Mouse (Mus musculus): Measurements from ENCODE around the gene Ccn2.
"Not testable (repeated sequence)": the region's sequence is repeated elsewhere in the genome, so short reads cannot be mapped to it uniquely, and the experiment has no call there.

Gene Ccn2

DNA sequence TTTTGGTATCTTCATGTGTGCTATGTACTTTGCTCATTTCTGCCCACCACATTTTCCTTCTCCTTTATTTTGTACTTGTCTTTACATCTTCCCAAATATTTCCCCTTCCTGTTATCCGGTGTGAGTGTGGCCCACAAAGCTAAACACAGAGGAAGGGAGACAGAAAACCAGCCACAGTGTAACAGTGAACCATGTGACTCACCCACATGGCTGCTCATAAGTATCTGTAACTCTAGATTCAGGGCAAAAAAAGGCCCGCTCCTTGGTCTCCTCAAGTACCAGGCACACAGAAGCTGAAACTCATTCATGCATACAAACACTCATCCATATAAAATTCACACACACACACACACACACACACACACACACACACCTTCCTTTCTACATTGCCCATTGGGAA, 7.8 kb downstream of the Ccn2 start:
- no peak for DNase-seq (ENCODE audit: extremely low spot score, low spot score)

- DNase-seq (ENCODE audit: extremely low spot score, low spot score), result no peak
Observed at GRCm38 (mm10) chr10:24603727-24604126, 8.5 kb downstream of the Ccn2 start.

DNA sequence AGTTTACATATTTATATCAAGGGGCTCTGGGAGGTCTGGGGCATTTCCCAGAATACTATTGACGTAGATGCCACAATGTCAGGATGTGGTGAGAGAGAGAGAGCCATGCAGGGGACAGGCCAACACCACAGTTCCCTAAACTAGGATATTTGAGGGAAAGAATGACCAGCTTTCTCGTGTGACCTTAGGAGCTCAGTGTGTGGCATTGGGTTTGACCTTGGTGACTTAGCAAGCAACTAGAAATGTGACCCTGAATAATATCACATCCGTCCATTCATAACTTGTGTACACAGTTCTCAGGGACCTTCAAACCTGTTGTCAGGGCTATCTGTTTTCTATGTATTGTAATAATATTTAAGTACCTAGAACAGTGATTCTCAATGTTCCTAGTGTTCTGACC, 13.9 kb downstream of the Ccn2 start:
- no peak for DNase-seq (ENCODE audit: extremely low spot score, low spot score)

GRCm38 (mm10) chr10:24609766-24610165, 14.5 kb downstream of the Ccn2 start:
- no peak for DNase-seq (ENCODE audit: extremely low spot score, low spot score)

DNA sequence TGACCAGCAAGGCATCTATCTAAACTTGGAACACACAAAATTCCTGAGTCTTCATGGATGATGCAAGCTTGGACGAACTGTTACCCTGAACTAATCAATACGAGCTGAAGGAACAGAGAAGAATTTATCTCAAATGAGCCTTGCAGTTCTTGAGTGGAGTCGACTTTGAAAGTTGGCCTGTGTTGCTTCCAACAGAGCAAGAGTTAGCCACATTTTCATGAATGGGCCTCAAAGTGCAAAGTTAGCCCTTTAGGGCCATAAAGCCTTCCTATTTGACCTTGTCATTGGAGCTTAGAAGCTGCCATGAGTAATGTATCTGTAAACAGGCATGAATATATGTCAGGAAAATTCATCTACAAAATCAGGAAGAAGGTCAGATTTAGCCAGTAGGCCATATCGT, 19.5 kb downstream of the Ccn2 start:
- no peak for DNase-seq (ENCODE audit: extremely low spot score, low spot score)

GRCm38 (mm10) chr10:24615799-24616198, 20.6 kb downstream of the Ccn2 start:
- no peak for DNase-seq (ENCODE audit: extremely low spot score, low spot score)

DNA sequence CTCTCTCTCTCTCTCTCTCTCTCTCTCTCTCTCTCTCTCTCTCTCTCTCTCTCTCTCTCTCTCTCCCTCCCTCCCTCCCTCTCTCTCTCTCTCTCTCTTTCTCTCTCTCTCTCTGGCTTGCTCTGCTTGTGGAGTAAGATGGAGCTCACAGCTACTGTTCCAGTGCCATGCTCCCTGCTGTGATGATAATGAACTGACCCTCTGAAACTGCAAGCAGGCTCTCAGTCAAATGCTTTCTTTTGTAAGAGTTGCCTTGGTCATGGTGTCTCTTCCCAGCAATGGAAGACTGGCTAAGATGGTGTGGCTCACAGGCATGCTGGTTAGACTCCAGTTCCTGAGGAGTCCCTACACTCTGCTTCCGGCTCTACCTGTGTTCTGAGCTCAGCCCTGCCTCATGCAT, 21.3 kb downstream of the Ccn2 start:
- not testable (repeated sequence) for DNase-seq (ENCODE audit: extremely low spot score, low spot score)

GRCm38 (mm10) chr10:24621572-24621971, 26.3 kb downstream of the Ccn2 start:
- peak; percentile 68 for DNase-seq (ENCODE audit: extremely low spot score, low spot score)

DNA sequence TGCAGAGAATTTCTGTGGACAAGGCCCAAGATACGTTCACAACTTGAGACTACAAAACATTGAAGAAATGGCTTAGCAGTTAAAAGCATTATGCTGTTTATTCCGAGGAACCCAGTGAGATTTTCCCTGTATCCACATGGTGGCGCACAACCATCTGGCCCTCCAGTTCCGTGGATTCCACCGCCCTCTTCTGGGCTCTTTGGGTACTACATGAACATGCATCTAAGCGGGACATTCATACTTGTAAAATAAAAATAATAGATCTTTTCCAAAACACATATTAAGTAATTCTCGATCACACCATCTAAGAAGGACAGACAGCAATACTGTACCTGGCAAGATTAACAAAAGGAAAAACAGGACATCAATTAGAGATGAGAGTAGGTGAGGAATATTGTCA, 27.3 kb downstream of the Ccn2 start:
- DNase-seq (ENCODE audit: extremely low spot score, low spot score), result peak; percentile 61

- DNase-seq (ENCODE audit: extremely low spot score, low spot score), result peak; percentile 94
Observed at GRCm38 (mm10) chr10:24625060-24625701, 29.9 kb downstream of the Ccn2 start.

DNA sequence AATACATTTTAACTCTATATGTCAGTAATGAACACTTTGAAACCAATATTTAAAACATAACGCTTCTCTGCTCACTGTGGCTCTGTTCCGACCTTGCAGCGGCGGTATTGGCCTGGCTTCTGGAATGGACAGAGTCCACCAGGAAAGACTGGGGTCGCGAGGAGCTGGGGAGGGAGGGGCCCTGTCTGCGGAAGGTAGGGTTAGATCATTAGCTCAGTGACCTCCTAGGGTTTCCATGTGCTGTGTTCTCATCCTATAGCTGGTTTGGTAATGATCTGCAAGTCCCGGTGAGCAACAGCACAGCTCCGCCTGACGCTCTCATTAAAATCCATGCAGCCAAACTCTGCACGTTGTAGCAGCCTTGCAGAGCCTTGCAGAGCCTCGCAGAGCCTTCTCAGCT, 32.0 kb downstream of the Ccn2 start:
- no peak for DNase-seq (ENCODE audit: extremely low spot score, low spot score)

DNA sequence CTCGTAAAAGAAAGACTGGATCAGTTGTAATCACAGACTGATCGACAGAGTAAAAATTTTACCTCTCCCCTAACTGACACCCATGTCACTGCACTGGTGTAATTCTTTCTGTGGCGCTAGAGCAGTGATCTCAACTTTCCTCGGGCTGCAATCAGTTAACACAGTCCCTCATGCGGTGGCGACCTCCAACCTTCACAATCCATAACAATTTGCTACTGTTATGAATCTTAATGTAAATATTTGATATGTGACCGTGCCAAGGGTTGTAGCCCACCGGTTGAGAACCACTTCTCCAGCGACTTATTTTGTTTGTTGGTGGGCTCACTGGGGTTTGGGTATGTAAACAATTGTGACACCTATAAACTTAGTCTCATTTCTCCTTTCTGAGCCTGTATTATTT, 33.2 kb downstream of the Ccn2 start:
- no peak for DNase-seq (ENCODE audit: extremely low spot score, low spot score)

- no peak for DNase-seq (ENCODE audit: extremely low spot score, low spot score)
Observed at GRCm38 (mm10) chr10:24629086-24629720, 34.0 kb downstream of the Ccn2 start.

DNA sequence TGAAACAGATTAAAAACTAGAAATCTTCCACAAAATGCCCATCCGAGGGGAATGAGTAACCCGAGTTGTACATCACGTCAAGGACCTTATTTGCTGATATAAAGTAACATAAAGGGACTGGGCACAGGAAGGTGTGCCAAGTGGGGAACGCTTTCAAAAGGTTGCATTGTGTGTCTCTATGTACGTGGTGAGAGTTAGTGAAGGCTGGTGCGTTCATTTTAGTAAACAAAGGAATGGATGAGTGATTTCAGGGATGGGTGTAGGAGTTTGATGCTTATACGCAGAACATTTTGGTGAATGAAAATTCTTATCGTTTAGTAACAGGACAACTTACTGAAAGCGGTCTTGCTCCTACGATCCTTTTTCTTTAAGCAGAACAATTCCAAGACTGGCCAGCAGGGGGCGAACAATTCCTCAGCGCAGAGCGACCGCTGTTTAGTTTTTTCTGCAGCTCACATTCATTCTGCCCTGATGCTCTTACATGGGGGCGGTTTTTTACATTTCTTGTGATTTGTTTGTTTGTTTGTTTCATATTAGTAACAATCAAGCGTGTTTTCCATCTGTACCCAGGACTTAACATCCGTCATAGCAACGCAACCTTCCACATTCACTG, 35.3 kb downstream of the Ccn2 start:
- peak; percentile 78 for DNase-seq (ENCODE audit: extremely low spot score, low spot score)

DNA sequence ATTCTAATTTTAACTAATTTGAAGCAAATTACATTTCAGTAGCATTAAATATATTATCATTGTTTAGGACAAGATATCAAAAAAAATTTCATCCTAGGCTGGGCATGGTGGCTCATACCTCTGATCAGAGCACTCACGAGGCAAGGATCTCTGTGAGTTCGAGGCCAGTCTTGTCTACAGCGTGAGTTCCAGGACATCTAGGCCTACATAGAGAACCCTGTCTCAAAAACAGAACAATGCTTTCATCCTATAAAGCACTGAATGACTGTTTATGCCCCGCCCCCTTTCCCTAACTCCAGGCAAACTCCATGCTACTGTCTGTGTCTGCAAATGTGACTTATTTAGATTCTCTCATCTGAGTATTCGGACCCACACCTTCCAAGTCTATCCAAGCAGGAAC, 35.9 kb downstream of the Ccn2 start:
- DNase-seq (ENCODE audit: extremely low spot score, low spot score), result no peak

DNA sequence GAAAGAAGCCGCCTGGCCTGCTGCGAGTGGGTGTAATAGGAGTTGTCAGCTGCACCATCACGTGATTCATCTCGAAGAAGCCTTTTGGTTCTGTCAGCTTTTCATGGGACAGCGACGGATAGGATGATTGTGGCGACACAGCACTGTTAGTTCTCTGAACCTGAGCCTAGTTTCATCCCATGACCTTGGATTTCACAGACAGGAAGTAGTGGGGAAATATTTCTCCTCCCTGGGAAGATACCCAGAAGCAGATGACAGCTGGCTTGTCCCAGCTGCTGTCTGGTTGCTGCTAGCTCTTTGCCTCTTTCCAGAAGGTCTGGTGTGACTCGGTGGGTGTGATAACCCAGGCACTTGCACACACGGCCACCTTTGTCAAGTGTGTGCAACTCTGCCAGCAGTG, 39.0 kb downstream of the Ccn2 start:
- DNase-seq (ENCODE audit: extremely low spot score, low spot score), result no peak

DNA sequence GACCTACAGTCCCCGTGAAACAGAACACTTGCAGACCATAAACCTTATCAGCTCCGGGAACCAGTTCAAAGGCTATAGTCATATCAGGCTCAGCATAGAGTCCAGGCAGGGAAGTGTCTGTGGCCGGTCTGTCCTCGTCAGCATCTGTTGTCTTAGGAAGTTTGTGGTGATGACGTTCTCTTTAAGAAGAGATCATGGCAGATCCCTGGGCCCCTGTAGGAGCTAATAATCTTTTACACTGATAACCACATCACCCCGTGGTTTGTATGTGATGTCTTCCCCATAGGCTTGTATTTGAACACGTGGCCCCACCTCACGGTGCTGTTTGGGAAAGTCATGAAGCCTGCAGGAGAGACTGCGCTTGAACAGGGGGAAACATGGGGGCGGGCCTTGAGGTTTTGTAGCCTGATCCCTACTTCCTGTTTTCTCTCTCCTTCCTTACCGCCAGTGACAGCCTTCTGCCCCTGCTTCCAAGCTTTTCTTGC, 40.1 kb downstream of the Ccn2 start:
- DNase-seq (ENCODE audit: extremely low spot score, low spot score), result no peak

- DNase-seq (ENCODE audit: extremely low spot score, low spot score), result no peak
Observed at GRCm38 (mm10) chr10:24635884-24636283, 40.6 kb downstream of the Ccn2 start.

- no peak for DNase-seq (ENCODE audit: extremely low spot score, low spot score)
Observed at GRCm38 (mm10) chr10:24636986-24637385, 41.7 kb downstream of the Ccn2 start.

- DNase-seq (ENCODE audit: extremely low spot score, low spot score), result no peak
Observed at GRCm38 (mm10) chr10:24638306-24639070, 43.2 kb downstream of the Ccn2 start.

DNA sequence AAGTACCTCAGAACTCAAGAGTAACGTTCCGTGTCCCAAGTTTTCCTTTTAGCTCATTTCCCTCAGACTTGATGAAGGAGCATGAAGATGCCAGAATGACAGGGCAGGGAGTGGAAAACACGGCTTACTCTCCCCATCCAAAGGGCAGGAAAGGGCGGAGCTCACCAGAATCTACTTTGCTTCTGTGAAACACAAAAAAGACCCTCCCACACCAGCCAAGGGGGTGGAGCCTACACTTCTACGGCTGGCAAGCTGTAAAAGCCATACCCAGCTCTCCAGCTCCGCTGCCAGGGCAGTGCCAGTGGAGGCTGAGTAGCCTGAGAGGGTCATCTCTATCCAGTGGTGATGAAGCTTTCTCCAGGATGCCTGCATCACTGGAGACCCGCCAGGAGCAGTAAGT, 44.4 kb downstream of the Ccn2 start:
- no peak for DNase-seq (ENCODE audit: extremely low spot score, low spot score)

Data from neural tube, embryonic 10.5 days (tissue).